Mouse (Mus musculus): Measurements from ENCODE around the gene Ippk.

- TF ChIP-seq POLR2A (IDR thresholded peaks at IDR 0.05; ENCODE audit: insufficient read depth, low read depth, low read length): no peak
- no peak for TF ChIP-seq CTCF (IDR thresholded peaks at IDR 0.05; ENCODE audit: insufficient read depth, low read depth, low read length)
Measured at GRCm38 (mm10) chr13:49433268-49434029, 12.4 kb downstream of the Ippk start.
